Mouse (Mus musculus) bone marrow, adult 2 months (tissue): ENCODE results near the gene Traf2. TPM values are rescaled to one million over a fixed set of nuclear protein-coding genes. Genes with fewer than 3 reads are reported as not detected.

Experiments used
- H3K27ac ChIP-seq: fragments of 200-500 bp; 2 replicates; pipeline ENCODE4 v1.5.1; 2012; ENCODE audit warnings: low read depth, mild to moderate bottlenecking, control low read depth, inconsistent platforms, low read length; ENCODE audit not compliant: control insufficient read depth, poor library complexity, insufficient read depth
- H3K4me1 ChIP-seq: fragments of 200-500 bp; 2 replicates; pipeline ENCODE4 v1.6.1; 2011; ENCODE audit warnings: low read length; ENCODE audit not compliant: control insufficient read depth, insufficient read depth
- H3K4me3 ChIP-seq: fragments of 200-500 bp; replicated peaks from 2 replicates; pipeline ENCODE3; 2011; ENCODE audit warnings: mild to moderate bottlenecking, low read depth, low read length, control low read depth; ENCODE audit not compliant: control insufficient read depth
- CTCF ChIP-seq: fragments of 200-500 bp; IDR thresholded peaks from 2 replicates; pipeline ENCODE4 v1.5.1; 2011; ENCODE audit warnings: low read length, control low read depth; ENCODE audit not compliant: control insufficient read depth, insufficient read depth
- POLR2A ChIP-seq: fragments of 200-500 bp; IDR thresholded peaks from 2 replicates; pipeline ENCODE4 v1.6.1; 2011; ENCODE audit warnings: low read depth, mild to moderate bottlenecking, control low read depth, low read length, borderline replicate concordance; ENCODE audit not compliant: control insufficient read depth
- whole genome bisulfite sequencing: fragments of 180-500 bp; shearing (Covaris S2); methylation state at CpG from one replicate; pipeline ENCODE4 v1.1.7; 2018; 5-methylcytosine and 5-hydroxymethylcytosine counted together
- polyA plus RNA-seq: library from polyadenylated mRNA; stranded (reverse); fragments of >200 nt; gene quantifications from 2 replicates; pipeline ENCODE4 v1.2.4, GENCODE M21; 2011; ENCODE audit warnings: low replicate concordance; ENCODE audit not compliant: missing spikeins, insufficient read depth, insufficient read length

Gene Traf2
- polyA plus RNA-seq, 1 experiment = 22.7 TPM

GRCm38 (mm10) chr2:25505860-25506259 is 40.9 kb downstream of the Traf2 start:
- TF ChIP-seq POLR2A (no peak), CTCF (no peak)
- Histone ChIP-seq H3K4me3 (no peak overlapping the region), H3K27ac (no peak overlapping the region), H3K4me1 (peaks cover 4% of the 10 kb centered on the region)
- 85% methylated on average over 4 of the region's 4 CpGs for WGBS

DNA sequence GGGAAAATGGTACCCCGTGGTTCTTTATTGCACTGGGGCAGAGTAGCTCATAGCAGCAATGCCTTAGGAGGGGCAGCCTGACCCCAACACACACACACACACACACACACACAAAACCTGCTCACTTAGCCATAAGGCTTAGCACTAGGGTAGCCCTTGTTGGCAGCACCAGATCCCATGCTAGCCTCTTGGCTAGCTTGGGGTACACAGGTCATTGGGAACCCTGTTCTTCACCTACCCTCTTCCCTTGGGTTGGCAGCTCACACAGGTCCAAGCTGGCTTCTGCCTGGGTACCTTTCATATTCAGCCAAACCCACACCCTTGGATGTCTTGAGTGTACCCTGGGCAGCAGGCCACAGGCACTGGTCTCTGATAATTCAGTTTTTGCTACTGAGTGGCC is 41.7 kb downstream of the Traf2 start:
- Histone ChIP-seq H3K4me3 (no peak overlapping the region), H3K27ac (no peak overlapping the region), H3K4me1 (peaks cover 6% of the 10 kb centered on the region)
- WGBS = 56% methylated on average over 1 of the region's 1 CpGs
- TF ChIP-seq POLR2A (no peak), CTCF (no peak)

DNA sequence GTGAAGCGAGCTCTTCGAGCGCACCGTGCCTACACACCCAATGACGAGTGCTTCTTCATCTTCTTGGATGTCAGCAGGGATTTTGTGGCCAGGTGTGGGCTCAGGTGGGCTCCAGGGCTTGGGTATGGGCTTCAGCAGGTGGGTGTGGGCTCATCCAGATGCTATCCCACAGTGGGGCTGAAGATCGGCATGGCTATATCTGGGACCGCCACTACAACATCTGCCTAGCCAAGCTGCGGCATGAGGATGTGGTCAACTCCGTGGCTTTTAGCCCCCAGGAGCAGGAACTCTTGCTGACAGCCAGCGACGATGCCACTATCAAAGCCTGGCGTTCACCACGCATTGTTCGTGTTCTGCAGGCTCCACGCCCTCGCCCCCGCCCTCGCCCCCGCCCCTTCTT is 42.2 kb downstream of the Traf2 start:
- no peak for TF ChIP-seq POLR2A
- no peak for TF ChIP-seq CTCF
- 51% methylated on average over 19 of the region's 19 CpGs for WGBS
- H3K27ac ChIP-seq = no peak overlapping the region
- H3K4me3 ChIP-seq = no peak overlapping the region
- peaks cover 6% of the 10 kb centered on the region for H3K4me1 ChIP-seq

DNA sequence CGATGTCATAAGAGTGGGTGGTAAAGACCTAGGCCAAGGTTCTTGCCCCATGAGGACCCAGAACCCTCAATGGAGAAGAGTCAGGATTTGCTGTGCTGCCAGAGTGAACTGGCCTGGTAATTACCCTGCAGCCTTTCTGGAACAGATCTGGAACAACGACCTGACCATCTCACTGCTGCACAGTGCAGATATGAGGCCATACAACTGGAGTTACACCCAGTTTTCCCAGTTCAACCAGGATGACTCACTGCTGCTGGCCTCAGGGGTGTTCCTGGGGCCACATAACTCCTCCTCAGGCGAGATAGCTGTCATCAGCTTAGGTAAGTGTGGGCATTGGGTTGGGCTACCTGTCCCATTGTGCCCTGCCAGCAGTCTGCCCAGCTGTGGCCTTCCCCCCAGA is 44.0 kb downstream of the Traf2 start:
- Histone ChIP-seq H3K4me1 (peaks cover 6% of the 10 kb centered on the region), H3K27ac (no peak overlapping the region), H3K4me3 (no peak overlapping the region)
- WGBS = 83% methylated on average over 3 of the region's 3 CpGs
- TF ChIP-seq CTCF = no peak
- TF ChIP-seq POLR2A = no peak

- peaks cover 8% of the 10 kb centered on the region for H3K4me1 ChIP-seq
- 73% methylated on average over 20 of the region's 20 CpGs for WGBS
- H3K27ac ChIP-seq = peak within 1 kb of the TSS; percentile 66
- TF ChIP-seq CTCF = no peak
- TF ChIP-seq POLR2A = no peak
- H3K4me3 ChIP-seq = peak within 1 kb of the TSS; percentile 96
Measured at GRCm38 (mm10) chr2:25501593-25502486, 44.9 kb downstream of the Traf2 start, which contains the start of gene C8g. C8g (minus strand) TSS chr2:25501719.

DNA sequence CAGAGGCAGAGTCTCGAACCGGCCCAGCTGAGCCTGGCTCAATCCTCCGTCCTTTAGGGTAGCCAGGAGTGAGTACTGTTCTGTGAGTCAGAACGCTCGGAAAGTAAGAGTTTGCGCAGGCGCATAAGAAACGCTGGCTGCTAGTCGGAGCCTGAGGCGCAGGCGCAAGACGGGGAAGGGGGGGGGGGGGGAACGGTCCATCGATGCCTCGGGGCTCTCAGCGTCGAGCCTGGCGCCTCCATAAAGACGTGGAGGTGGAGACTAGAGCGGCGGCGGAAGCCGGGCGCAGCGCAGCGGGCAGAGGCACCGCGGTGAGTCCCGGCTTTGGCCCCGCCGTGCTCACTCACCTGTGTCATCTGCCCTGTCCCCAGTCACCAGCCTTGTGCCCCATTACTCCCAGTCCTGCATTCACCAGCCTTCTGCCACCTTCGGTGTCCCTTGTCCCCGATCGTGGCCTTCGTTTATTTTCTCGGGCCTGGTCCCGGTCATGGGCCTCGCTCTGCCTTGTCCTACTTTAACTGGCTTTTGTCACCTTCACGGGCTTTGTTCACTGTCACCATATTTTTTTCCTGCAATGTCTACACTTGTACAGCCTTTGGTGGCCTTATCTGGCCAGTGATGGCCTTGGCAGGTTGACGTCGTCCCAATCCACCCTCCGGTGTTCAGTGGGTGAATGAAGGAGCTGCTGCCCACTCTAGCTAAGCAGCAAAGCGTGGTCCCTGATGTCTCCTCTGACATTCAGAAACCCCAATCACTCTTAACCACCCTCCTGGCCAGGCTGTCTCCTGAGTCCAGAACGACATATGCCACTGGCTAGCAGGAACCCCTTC is 45.9 kb downstream of the Traf2 start, which contains the start of gene Fbxw5:
TSS of gene Fbxw5 (plus strand) at position 175 of the 830 bp plus-strand sequence.
- peak within 1 kb of the TSS; percentile 66 for H3K27ac ChIP-seq
- no peak for TF ChIP-seq CTCF
- peak; percentile 97 for TF ChIP-seq POLR2A
- H3K4me1 ChIP-seq = peaks cover 8% of the 10 kb centered on the region
- under 1% methylated on average over 44 of the region's 44 CpGs for WGBS
- peak within 1 kb of the TSS; percentile 96 for H3K4me3 ChIP-seq

DNA sequence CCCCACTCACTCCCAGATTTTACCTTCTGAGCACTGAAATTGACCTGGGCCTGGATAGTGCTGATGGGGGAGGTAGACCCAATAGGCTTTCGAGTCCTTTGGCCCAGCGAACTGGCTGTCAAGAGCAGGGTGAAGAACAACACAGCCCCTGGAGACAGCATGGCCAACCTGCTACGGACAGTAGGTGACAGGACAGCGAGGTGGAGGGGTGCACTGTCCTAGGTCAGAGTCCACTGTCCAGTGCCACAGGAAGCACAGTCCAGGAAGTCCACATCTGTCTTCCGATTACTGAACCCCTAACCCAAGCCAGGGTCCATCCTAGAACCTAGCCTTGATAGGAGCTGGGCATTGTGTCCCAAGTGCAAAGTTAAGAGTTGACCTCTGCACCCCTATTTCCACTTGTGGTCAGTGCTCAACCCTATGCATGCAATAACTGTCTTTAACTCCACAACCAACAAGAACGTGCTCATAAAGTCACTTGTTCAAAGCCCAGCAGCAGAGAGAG is 46.6 kb downstream of the Traf2 start:
- WGBS = 60% methylated on average over 6 of the region's 6 CpGs
- Histone ChIP-seq H3K4me3 (peak overlapping the region; percentile 50), H3K4me1 (peaks cover 8% of the 10 kb centered on the region), H3K27ac (peak overlapping the region; percentile 31; the same call in 1 of the 2 replicates)
- no peak for TF ChIP-seq POLR2A
- no peak for TF ChIP-seq CTCF

DNA sequence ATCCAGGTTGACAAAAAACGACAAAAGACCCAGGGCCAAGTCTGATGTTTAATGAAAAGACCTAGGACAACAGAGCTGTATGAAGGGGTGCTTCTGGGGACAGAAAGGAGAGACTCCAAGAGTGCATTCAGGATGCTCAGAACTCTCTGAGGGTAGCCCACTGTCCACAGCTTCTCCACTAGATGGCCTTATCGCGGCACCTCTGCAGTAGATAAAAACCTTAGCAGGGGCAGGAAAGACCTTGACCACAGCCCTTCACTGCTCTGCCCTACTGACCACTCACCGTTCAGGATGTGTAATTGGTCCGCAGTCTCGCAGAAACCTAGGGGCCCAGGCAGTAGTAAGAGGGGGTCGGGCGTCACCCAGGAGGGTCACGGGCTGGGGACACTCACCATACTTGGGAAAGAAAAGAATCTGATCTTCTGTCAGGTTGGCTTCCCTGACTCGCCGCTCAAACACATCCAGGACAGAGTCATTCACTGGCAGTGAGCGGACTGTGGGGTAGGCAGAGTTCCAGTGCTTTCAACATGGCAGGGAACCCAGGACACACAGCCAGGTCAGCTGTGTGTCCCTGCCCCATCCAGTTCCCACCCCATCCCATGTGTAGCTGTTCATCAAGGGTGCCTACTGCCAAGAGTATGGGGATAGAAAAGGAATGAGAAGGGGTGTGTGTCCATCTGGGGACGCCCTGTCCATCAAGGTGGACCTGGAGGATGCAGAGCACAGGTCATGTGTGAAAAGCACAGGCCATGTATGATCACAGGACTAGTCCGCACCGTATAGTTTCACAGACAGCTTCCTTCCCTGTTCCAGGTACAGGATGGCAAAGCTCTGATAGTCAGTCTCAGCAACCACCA is 47.9 kb downstream of the Traf2 start:
- 65% methylated on average over 15 of the region's 15 CpGs for WGBS
- TF ChIP-seq CTCF (no peak), POLR2A (no peak)
- no peak overlapping the region for H3K4me3 ChIP-seq
- H3K4me1 ChIP-seq = peaks cover 8% of the 10 kb centered on the region
- no peak overlapping the region for H3K27ac ChIP-seq
